Mouse (Mus musculus) adrenal gland, adult 18-20 months (tissue): ENCODE data around the gene Ccdc102a. TPM values are rescaled to one million over a fixed set of nuclear protein-coding genes. Genes with fewer than 3 reads are reported as not detected.

Source experiments
- total RNA-seq, 2 experiments: library from RNA; stranded (reverse); gene quantifications; 1 replicate in 1 of 2; 2 replicates in 1 of 2; pipeline ENCODE4 v1.2.3; 2021

The Ccdc102a gene
- total RNA-seq, 2 experiments from 2014 or later = 5.2 to 5.5 TPM

Other genes with a start within 250 kb of the Ccdc102a start
- gene Pllp, start 221.8 kb downstream of the Ccdc102a start, total RNA-seq = under 1 TPM; 0.46 to 0.93 TPM
- gene Ccl22, start 172.5 kb downstream of the Ccdc102a start, total RNA-seq = under 1 TPM in 1 of 2 experiments, not detected in 1; 0.60 TPM
- 10 to 100 TPM; 31.3 to 35.4 TPM for gene Cx3cl1, start 146.1 kb downstream of the Ccdc102a start, total RNA-seq
- gene Ccl17, start 107.6 kb downstream of the Ccdc102a start, total RNA-seq = 1 to 10 TPM; 1.4 to 1.8 TPM
- 100 to 1,000 TPM; 178 to 203 TPM for gene Coq9, start 79.8 kb downstream of the Ccdc102a start, total RNA-seq
- gene Ciapin1, start 79.7 kb downstream of the Ccdc102a start, total RNA-seq = 100 to 1,000 TPM in 1 of 2 experiments, 10 to 100 TPM in 1; 85.5 to 102 TPM
- 10 to 100 TPM; 61.9 to 65.1 TPM for gene Polr2c, start 60.6 kb downstream of the Ccdc102a start, total RNA-seq
- gene Dok4, start 41.8 kb downstream of the Ccdc102a start, total RNA-seq = 1 to 10 TPM; 7.7 to 9.8 TPM
- gene Adgrg5, start 5.6 kb upstream of the Ccdc102a start, total RNA-seq = 1 to 10 TPM; 1.4 to 1.6 TPM
- 10 to 100 TPM; 24.1 to 43.3 TPM for gene Adgrg1, start 56.7 kb upstream of the Ccdc102a start, total RNA-seq
- gene Adgrg3, start 99.6 kb upstream of the Ccdc102a start, total RNA-seq = 1 to 10 TPM; 2.1 to 2.2 TPM
- not detected for gene Drc7, start 137.0 kb upstream of the Ccdc102a start, total RNA-seq
- 10 to 100 TPM; 11.3 to 15.3 TPM for gene Katnb1, start 163.1 kb upstream of the Ccdc102a start, total RNA-seq